Mouse (Mus musculus) G1E (cell line): ENCODE measurements around the gene Gm9964.

Experiments used
- CTCF ChIP-seq: IDR thresholded peaks from 2 replicates; pipeline ENCODE4 v1.5.1; 2012; ENCODE audit warnings: low read depth, low read length, inconsistent platforms, mixed read lengths
- GATA1 ChIP-seq: IDR thresholded peaks from 2 replicates; pipeline ENCODE4 v1.6.1; 2012; ENCODE audit warnings: borderline replicate concordance, low read length, inconsistent platforms, mixed read lengths
- GATA2 ChIP-seq: IDR thresholded peaks from 2 replicates; pipeline ENCODE4 v1.6.1; 2012; ENCODE audit warnings: low read depth, low read length, inconsistent platforms, borderline replicate concordance
- POLR2AphosphoS5 ChIP-seq: IDR thresholded peaks from 2 replicates; pipeline ENCODE4 v1.6.1; 2012; ENCODE audit warnings: low read depth, low read length, inconsistent platforms; ENCODE audit not compliant: insufficient replicate concordance
- TAL1 ChIP-seq: conservative IDR thresholded peaks from 2 replicates; pipeline ENCODE4 v1.6.1; 2012; ENCODE audit warnings: low read depth, low read length, inconsistent platforms, mixed read lengths

DNA sequence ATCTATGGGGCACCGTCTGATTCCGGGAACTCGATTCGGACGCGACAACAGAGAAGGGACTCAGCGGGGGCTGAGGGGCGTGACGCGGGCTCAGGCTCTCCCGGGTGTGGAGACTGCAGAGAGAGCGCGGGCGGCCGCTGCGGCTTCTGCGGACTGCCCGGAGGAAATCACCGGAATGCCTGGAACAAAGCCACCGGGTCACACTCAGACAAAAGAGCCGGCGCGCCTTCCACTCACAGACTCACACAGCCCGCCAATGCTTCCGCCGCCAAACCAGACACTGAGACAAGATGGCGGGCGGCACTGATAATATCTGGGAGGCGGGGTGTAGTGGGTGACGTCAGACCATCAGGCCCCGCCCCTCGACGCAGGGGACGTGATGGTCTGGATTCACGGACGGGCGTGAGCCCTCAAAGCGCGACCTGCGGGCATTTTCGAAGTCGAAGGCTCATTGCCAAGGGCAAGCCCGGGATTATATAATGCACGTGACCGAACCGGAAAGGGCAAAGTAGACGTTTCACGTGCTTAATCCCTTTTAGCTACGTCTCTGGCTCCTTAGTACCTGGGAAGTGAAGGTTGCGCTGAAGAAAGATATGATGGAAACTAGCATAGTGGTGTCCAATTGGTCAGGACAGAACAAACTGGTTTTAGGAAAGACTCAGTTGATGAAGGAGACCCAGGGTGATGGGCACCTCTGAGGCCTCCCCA is 42.2 kb downstream of the Gm9964 start, which contains the start of gene Wsb1:
- no peak for TF ChIP-seq CTCF
- no peak for TF ChIP-seq POLR2AphosphoS5
- TF ChIP-seq TAL1, result no peak
- TF ChIP-seq GATA1, result no peak
- TF ChIP-seq GATA2, result peak; percentile 85; the same call in 1 of the 2 replicates
